Mouse (Mus musculus) liver, embryonic 13.5 days (tissue): Measurements from ENCODE around the gene Dnmt3l. TPM values are rescaled to one million over a fixed set of nuclear protein-coding genes. Genes with fewer than 3 reads are reported as not detected.
A peak's percentile ranks its signal among the peaks of the same experiment; 100 is the strongest.
"Not testable (repeated sequence)": the region's sequence is repeated elsewhere in the genome, so short reads cannot be mapped to it uniquely, and the experiment has no call there.

Experiments
- ATAC-seq: fragments of 200-750 bp; cut with Nextera tagmentation; 2 replicates; pipeline ENCODE4 v1.8.0; 2017; ENCODE audit warnings: low read depth, mild to moderate bottlenecking, moderate number of reproducible peaks, moderate library complexity
- DNase-seq: peaks from one replicate; pipeline ENCODE4 v3.0.0; 2022
- H3K27ac ChIP-seq: fragments of 300-500 bp; sonication (generic); 2 replicates; pipeline ENCODE4 v1.5.1; 2015; ENCODE audit warnings: moderate library complexity, mild to moderate bottlenecking, inconsistent platforms
- H3K27me3 ChIP-seq: fragments of 300-500 bp; sonication (generic); 2 replicates; pipeline ENCODE4 v1.6.1; 2015; ENCODE audit warnings: mild to moderate bottlenecking, inconsistent platforms
- H3K36me3 ChIP-seq: fragments of 300-500 bp; sonication (generic); 2 replicates; pipeline ENCODE4 v1.6.1; 2015; ENCODE audit warnings: mild to moderate bottlenecking, inconsistent platforms
- H3K4me1 ChIP-seq: fragments of 300-500 bp; sonication (generic); replicated peaks from 2 replicates; pipeline ENCODE4 v1.6.1; 2015; ENCODE audit warnings: inconsistent platforms
- H3K4me2 ChIP-seq: fragments of 300-500 bp; sonication (generic); 2 replicates; pipeline ENCODE4 v1.6.1; 2015; ENCODE audit warnings: inconsistent platforms, mild to moderate bottlenecking, moderate library complexity
- H3K4me3 ChIP-seq: fragments of 300-500 bp; sonication (generic); replicated peaks from 2 replicates; pipeline ENCODE4 v1.5.1; 2015; ENCODE audit warnings: mild to moderate bottlenecking, inconsistent platforms
- H3K9ac ChIP-seq: fragments of 300-500 bp; sonication (generic); 2 replicates; pipeline ENCODE4 v1.6.1; 2015; ENCODE audit warnings: mild to moderate bottlenecking, inconsistent platforms
- H3K9me3 ChIP-seq: fragments of 300-500 bp; sonication (generic); replicated peaks from 2 replicates; pipeline ENCODE4 v1.6.1; 2016; ENCODE audit warnings: inconsistent platforms
- WGBS: fragments of 180-500 bp; shearing (Covaris S2); methylation state at CpG from one replicate; pipeline ENCODE4 v1.1.7; 2015; ENCODE audit not compliant: insufficient replicate concordance; 5-methylcytosine and 5-hydroxymethylcytosine counted together
- polyA plus RNA-seq: library from polyadenylated mRNA; unstranded; fragments of >200 nt; fragmentation: Nextera tagmentation; extraction: Ambion mirVana; gene quantifications from 2 replicates; pipeline ENCODE4 v1.2.1, GENCODE M21; 2015

The Dnmt3l gene
- polyA plus RNA-seq, 1 experiment from 2014 or later = not detected

DNA sequence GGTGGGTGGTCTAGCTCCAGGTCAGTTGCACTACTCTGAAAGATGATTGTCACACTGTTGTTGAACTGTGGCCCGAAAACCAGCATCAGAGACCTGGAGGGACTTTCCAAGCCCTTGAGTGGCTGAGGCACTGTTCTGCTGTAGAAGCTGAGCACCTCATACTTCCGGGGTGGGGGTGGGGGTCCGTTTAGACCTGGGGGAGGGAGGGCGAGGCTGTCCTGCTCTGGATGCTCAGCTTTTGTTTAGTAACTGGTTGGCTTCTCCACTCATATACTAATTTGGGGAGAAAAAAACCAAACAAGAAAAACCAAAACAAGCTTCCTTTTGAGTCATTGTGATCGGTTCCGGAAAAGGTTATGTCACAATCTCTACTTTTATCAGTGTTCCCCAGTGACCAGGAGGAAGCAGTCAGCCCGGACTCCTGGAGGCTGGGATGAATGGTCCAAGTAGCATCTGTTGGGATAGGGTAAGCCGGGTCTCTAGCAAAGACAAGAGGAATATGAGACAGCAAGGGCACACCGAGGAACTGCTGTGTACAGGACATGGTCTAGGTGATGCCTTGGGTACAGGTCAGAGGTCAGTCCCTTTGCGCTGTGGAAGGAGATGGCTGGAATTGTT lies 44.8 kb downstream of the Dnmt3l start:
- no peak for ATAC-seq

DNA sequence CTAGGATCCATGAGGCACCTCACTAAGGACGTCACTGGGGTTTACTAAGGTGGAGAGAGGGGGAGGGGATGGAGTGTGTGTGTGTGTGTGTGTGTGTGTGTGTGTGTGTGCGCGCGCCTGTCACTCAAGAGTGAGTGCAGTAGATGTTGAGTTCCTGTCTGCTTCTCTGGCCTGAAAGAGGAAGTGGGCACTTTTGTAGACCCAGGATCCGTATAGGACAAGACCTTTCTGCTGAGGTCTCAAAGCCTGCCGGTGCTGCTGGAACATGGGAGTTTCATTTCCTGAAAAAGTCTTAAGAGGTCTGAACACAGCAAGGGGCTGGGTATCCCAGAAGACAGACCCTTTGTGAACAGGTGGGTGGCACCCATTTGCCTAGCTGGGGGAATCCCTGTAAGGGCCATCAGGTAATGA lies 45.4 kb downstream of the Dnmt3l start:
- Histone ChIP-seq H3K27me3 (no peaks in the 10 kb centered on the region), H3K9ac (no peak overlapping the region), H3K4me3 (no peak overlapping the region), H3K4me1 (peaks cover 6% of the 10 kb centered on the region; the same call in 1 of the 2 replicates), H3K4me2 (no peak overlapping the region), H3K9me3 (no peaks in the 10 kb centered on the region), H3K36me3 (no peaks in the 10 kb centered on the region), H3K27ac (no peak overlapping the region)
- 14% methylated on average over 6 of the region's 6 CpGs for WGBS
- ATAC-seq = peak; percentile 31; the same call in 1 of the 2 replicates
- no peak for DNase-seq

More for the DNA sequence above, 44.8 kb downstream of the Dnmt3l start:
- Histone ChIP-seq H3K9ac (no peak overlapping the region), H3K27ac (no peak overlapping the region), H3K27me3 (no peaks in the 10 kb centered on the region), H3K9me3 (no peaks in the 10 kb centered on the region), H3K4me3 (no peak overlapping the region), H3K4me2 (no peak overlapping the region), H3K36me3 (no peaks in the 10 kb centered on the region), H3K4me1 (peaks cover 6% of the 10 kb centered on the region; the same call in 1 of the 2 replicates)
- DNase-seq = no peak
- WGBS = 23% methylated on average over 10 of the region's 10 CpGs

DNA sequence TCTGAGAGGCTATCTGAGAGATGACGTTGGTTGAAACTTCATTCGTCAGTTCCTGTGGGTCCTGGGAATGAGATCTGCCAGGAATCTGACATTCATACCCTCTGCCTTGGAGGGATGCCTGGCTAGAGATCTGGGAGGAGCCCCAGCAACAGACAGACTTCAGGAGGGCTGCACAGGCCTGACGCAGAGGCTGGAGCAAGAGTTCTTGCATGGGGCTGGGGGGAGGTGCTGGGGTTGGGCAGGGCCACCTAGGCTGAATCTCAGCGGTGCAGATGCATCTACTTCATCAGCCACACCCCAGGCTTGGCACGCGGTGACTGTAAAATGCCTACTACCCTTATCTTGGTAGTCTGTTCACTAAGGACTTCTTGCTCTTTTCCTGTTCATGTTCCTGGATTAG lies 48.5 kb downstream of the Dnmt3l start:
- ATAC-seq = no peak
- Histone ChIP-seq H3K4me2 (no peak overlapping the region), H3K9me3 (no peaks in the 10 kb centered on the region), H3K9ac (no peak overlapping the region), H3K36me3 (no peaks in the 10 kb centered on the region), H3K4me1 (peaks cover 6% of the 10 kb centered on the region; the same call in 1 of the 2 replicates), H3K4me3 (no peak overlapping the region), H3K27me3 (no peaks in the 10 kb centered on the region), H3K27ac (no peak overlapping the region)
- 31% methylated on average over 6 of the region's 6 CpGs for WGBS
- no peak for DNase-seq

DNA sequence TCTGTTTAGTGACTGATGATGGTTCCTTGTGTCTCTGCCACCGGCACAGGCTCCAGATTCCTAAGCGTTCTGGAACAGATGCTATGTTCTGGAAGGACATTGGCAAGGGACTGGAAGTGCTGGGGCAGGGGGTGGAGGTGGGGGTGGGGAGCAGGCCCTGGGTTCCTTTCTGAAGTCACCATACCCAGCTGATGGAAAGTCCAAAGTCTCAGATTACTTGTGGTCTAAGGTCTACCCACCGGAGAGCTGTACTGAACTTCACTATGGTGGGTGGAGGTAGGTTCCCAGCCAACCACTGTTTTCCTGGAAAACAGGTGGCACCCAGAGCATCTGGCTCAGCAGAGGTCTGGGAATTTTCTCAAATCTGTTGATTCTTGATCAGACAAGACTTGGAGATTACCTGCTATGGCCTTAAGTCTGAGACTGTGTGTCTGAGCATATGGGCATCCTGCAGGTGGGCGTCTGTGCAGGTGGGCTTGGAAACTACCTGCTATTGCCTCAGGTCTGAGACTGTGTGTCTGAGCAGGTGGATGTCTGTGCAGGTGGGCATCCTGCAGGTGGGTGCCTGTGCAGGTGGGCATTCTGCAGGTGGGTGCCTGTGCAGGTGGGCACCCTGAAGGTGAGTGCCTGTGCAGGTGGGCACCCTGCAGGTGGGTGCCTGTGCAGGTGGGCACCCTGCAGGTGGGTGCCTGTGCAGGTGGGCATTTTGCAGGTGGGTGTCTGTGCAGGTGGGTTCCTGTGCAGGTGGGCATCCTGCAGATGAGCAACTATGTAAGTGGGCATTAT lies 49.2 kb downstream of the Dnmt3l start:
- WGBS = 60% methylated on average over 4 of the region's 4 CpGs

DNA sequence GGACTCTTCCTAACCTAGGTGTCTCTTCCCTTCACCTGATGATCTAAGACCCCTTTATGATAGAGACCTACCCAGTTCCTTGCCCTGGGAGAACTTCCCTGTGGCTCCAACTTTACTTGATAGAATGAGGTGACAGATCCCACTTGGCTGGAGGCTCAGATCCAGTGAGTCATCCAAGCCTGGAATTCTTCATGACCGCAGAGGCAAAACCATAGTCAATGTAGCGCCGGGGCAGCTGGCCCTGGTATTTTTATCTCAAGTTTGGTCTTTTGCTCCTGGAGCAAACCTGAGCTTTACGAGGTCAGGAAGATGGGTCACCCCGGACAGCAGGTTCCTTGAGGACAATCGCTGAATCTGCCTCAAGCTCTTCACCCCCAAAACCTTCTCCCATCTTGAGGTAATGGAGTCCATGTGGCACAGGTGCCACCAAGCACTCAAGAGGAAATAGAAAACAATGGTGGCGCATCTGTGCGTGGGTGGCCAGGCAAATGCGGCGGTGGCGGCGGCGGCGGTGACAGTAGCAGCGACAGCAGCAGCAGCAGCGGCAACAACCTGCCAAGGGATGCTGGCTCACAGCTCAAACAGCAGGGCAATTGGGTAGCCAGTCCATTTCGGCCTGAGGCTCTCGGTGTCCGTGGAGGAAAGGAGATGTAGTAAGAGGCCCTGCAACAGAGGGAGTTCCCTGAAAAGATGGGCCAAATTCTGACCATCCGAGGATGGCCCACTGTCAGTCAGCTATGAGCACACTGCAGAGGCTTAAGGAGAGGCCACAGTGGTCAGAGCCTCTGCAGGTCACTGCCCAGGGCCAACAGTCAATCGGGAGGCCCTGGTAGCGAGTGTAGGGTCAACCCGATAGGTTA lies 50.3 kb downstream of the Dnmt3l start:
- no peak overlapping the region for H3K4me2 ChIP-seq
- DNase-seq = no peak
- no peak overlapping the region for H3K27ac ChIP-seq
- no peak for ATAC-seq
- 76% methylated on average over 23 of the region's 23 CpGs for WGBS
- no peaks in the 10 kb centered on the region for H3K9me3 ChIP-seq
- no peak overlapping the region for H3K4me3 ChIP-seq
- H3K36me3 ChIP-seq = no peaks in the 10 kb centered on the region
- H3K4me1 ChIP-seq = peaks cover 6% of the 10 kb centered on the region; the same call in 1 of the 2 replicates
- no peak overlapping the region for H3K9ac ChIP-seq
- no peaks in the 10 kb centered on the region for H3K27me3 ChIP-seq

More for the DNA sequence above, 49.2 kb downstream of the Dnmt3l start:
- Histone ChIP-seq H3K9ac (no peak overlapping the region), H3K4me1 (peaks cover 6% of the 10 kb centered on the region; the same call in 1 of the 2 replicates), H3K27me3 (no peaks in the 10 kb centered on the region), H3K36me3 (no peaks in the 10 kb centered on the region), H3K4me3 (no peak overlapping the region), H3K27ac (no peak overlapping the region), H3K4me2 (no peak overlapping the region), H3K9me3 (no peaks in the 10 kb centered on the region)
- no peak for ATAC-seq
- no peak for DNase-seq

DNA sequence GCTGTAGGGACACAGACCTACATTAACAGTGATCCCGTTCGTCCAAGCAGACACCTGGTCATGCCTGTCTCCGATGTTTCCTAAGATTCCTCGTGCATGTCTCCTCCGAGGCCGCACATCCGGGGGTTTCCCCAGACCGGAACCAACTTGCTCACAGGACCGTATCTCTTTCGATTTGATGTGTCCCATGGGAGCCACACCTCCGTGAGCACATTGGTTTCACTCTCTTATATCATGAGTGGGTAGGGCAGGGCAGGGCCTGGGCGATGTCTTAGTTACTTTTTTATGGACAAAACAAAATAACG lies 50.9 kb downstream of the Dnmt3l start:
- DNase-seq (no peak), ATAC-seq (no peak)
- Histone ChIP-seq H3K36me3 (no peaks in the 10 kb centered on the region), H3K4me1 (peaks cover 6% of the 10 kb centered on the region; the same call in 1 of the 2 replicates), H3K4me2 (no peak overlapping the region), H3K27ac (no peak overlapping the region), H3K27me3 (no peaks in the 10 kb centered on the region), H3K9ac (no peak overlapping the region), H3K4me3 (no peak overlapping the region), H3K9me3 (no peaks in the 10 kb centered on the region)
- WGBS = 72% methylated on average over 13 of the region's 13 CpGs

DNA sequence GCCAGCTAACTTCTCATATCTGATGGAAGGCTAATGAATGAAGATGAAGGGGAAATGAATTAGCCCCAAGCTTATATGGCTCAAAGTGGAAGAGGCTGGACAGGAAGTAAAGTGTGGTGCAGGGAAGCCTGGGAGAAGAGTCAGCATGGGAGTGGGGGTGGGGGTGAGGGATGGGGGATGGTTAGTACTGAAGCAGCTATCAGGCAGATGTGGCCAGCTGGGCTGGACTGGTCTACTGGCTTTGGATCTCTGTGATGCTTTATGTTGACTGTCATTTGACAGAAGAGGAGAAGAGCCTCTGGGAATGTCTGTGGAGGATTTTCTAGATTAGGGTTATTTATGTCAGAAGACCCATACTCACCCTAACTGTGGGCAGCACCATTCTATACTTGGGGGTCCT lies 53.5 kb downstream of the Dnmt3l start:
- DNase-seq = no peak
- Histone ChIP-seq H3K4me3 (no peak overlapping the region), H3K4me1 (peaks cover 4% of the 10 kb centered on the region; the same call in 1 of the 2 replicates), H3K27ac (no peak overlapping the region), H3K36me3 (no peaks in the 10 kb centered on the region), H3K9ac (no peak overlapping the region), H3K27me3 (no peaks in the 10 kb centered on the region), H3K9me3 (no peaks in the 10 kb centered on the region; the same call in 1 of the 2 replicates), H3K4me2 (no peak overlapping the region)
- no peak for ATAC-seq

DNA sequence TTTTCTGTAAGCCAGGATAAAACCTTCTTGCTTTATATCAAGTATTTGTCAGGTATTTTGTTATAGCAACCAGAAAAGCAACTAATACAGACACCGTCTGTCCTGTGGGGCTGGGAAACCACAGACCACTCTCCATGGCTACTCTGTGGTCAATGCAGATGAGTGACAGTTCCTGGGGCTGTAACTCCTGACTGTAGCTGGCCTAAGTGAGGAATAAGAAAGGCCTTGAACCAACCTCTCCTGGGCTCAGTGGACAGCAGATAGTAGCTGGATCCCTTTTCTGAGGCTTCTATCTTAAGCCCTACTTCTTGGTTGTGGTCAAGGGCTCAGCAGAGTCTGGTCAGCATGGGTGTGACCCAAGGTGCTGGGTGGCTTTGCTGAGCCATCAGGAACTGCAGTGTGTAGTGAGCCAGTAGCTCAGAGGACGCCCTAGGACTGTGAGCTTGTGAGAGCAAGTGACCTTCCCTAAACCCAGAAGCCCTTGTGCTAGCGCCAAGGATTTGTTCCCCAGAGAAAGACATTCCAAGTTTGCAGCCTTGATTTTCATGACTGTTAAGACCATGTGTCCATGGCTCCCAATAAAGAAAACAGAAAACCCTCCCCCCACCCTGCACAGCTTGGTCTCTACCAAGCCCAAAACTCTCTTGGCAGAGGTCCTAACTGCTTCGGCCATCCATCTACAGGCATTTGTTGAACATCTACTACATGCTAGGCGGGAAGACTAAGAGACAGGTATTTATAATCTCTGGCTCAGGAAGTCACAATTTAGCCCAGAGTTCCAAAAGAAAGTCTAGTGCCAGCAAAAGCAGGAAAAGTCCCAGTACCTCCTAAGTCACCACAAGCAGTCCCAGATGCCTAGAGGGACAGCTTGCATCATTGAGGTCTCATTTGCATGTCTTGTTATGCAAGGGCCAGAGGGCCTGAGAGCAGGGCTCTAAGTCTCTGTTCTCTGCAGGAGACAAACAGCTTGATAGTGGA lies 54.5 kb downstream of the Dnmt3l start:
- ATAC-seq (no peak), DNase-seq (no peak)
- Histone ChIP-seq H3K27ac (no peak overlapping the region), H3K4me2 (no peak overlapping the region), H3K9me3 (no peaks in the 10 kb centered on the region; the same call in 1 of the 2 replicates), H3K4me3 (no peak overlapping the region), H3K4me1 (0 out of 2 replicates have a peak, but pooled peaks cover 3% of the 10 kb centered on the region), H3K36me3 (no peaks in the 10 kb centered on the region), H3K27me3 (peaks cover 4% of the 10 kb centered on the region; the same call in 1 of the 2 replicates), H3K9ac (no peak overlapping the region)
- 56% methylated on average over 5 of the region's 5 CpGs for WGBS

DNA sequence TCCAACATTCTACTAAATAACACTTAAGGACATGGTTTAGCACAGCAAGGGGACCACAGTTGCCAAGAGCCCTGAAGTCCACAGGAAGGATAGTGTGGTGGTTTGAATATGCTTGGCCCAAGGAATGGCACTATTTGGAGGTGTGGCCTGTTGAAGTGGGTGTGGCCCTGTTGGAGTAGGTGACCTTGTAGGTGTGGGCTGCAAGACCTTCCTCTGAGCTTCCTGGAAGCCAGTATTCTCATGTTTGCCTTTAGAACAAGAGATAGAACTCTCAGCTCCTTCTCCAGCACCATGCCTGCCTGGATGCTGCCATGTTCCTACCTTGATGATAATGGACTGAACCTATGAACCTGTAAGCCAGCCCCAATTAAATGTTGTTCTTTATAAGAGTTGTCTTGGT lies 58.1 kb downstream of the Dnmt3l start:
- not testable (repeated sequence) for DNase-seq, H3K9me3 ChIP-seq, H3K4me1 ChIP-seq, ATAC-seq, H3K27ac ChIP-seq, H3K36me3 ChIP-seq, H3K4me3 ChIP-seq, H3K4me2 ChIP-seq, H3K27me3 ChIP-seq, H3K9ac ChIP-seq

DNA sequence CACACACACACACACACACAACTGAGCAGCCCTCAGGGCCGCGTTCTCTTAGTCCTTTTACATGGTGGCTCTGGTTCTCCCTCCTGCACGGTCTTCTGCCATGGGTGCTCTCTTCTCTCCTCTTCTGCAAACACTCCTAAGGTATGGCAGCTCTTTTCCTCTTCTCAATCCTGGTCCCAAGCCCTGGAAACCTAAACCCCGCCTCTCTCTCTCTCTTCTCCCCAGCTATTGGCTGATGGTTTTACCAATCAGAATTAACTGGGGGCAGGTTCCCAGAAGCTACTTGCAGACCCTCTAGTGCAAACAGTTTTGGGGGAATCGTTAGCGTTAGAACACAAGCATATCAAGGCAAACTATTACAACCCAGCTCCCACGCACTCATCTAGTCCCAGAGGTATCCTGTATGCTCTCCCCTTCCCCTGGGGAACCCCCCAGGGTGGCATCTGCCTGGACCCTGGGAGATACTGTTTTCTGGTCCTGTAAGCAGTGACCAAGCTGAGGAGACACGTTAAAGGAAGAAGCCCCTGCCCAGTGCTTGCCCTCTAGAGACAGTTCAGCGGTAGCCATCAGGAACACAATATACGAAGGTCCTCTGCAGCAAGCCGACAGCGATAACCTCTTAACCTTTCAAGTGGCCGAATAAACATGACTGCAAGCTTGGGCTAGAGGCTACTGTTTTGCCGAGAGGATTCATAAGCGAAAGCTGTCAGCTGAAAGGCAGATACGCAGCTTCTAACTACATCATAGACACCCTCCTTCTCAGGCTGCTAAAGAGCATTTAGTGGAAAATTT lies 59.4 kb downstream of the Dnmt3l start:
- WGBS = 19% methylated on average over 16 of the region's 16 CpGs
- Histone ChIP-seq H3K4me3 (no peak overlapping the region), H3K27ac (peak overlapping the region; percentile 66)

More for the DNA sequence above, 59.4 kb downstream of the Dnmt3l start:
- H3K9ac ChIP-seq = no peak overlapping the region
- H3K4me1 ChIP-seq = peaks cover 10% of the 10 kb centered on the region
- H3K4me2 ChIP-seq = peak overlapping the region; percentile 44
- H3K27me3 ChIP-seq = peaks cover 4% of the 10 kb centered on the region; the same call in 1 of the 2 replicates
- ATAC-seq = peak; percentile 62
- no peak for DNase-seq
- H3K36me3 ChIP-seq = no peaks in the 10 kb centered on the region
- no peaks in the 10 kb centered on the region; the same call in 1 of the 2 replicates for H3K9me3 ChIP-seq
